Mouse (Mus musculus) adrenal gland, postnatal 4 days (tissue): ENCODE measurements around the gene Tubg2. TPM values are rescaled to one million over a fixed set of nuclear protein-coding genes. Genes with fewer than 3 reads are reported as not detected.

Source experiments
- DNase-seq, 2 experiments: peaks; one replicate each; pipeline ENCODE4 v3.0.0; 2021 to 2022; ENCODE audit warnings: low spot score in 2 of 2, mixed read lengths in 2 of 2
- total RNA-seq, 2 experiments: library from RNA; stranded (reverse); gene quantifications; 2 replicates each; pipeline ENCODE4 v1.2.3; 2021

The Tubg2 gene
- total RNA-seq, 2 experiments from 2014 or later, result 7.7 to 8.1 TPM

- no peak for DNase-seq
Observed at GRCm38 (mm10) chr11:101176933-101177773, 21.4 kb downstream of the Tubg2 start.

- no peak for DNase-seq
Observed at GRCm38 (mm10) chr11:101178061-101179058, 22.7 kb downstream of the Tubg2 start.

GRCm38 (mm10) chr11:101179306-101179705 is 23.6 kb downstream of the Tubg2 start:
- no peak for DNase-seq

GRCm38 (mm10) chr11:101180261-101180660 is 24.6 kb downstream of the Tubg2 start:
- no peak for DNase-seq

GRCm38 (mm10) chr11:101180846-101181740 is 25.4 kb downstream of the Tubg2 start:
- no peak for DNase-seq

GRCm38 (mm10) chr11:101181961-101182360 is 26.3 kb downstream of the Tubg2 start:
- DNase-seq, result no peak

- DNase-seq, result no peak
Observed at GRCm38 (mm10) chr11:101182771-101183517, 27.2 kb downstream of the Tubg2 start.

GRCm38 (mm10) chr11:101184984-101185383 is 29.3 kb downstream of the Tubg2 start:
- DNase-seq, result no peak

- DNase-seq, result no peak
Observed at GRCm38 (mm10) chr11:101185441-101185840, 29.7 kb downstream of the Tubg2 start.

- DNase-seq, result no peak
Observed at GRCm38 (mm10) chr11:101186526-101187247, 31.0 kb downstream of the Tubg2 start.

- DNase-seq, result no peak
Observed at GRCm38 (mm10) chr11:101187541-101187940, 31.8 kb downstream of the Tubg2 start.

GRCm38 (mm10) chr11:101188166-101188805 is 32.6 kb downstream of the Tubg2 start:
- no peak for DNase-seq

GRCm38 (mm10) chr11:101189495-101190180 is 33.9 kb downstream of the Tubg2 start:
- no peak for DNase-seq

GRCm38 (mm10) chr11:101190181-101190912 is 34.6 kb downstream of the Tubg2 start:
- no peak for DNase-seq

GRCm38 (mm10) chr11:101190913-101191907 is 35.5 kb downstream of the Tubg2 start:
- DNase-seq, result no peak

- DNase-seq, result no peak
Observed at GRCm38 (mm10) chr11:101191919-101192470, 36.3 kb downstream of the Tubg2 start.
